Mouse (Mus musculus): ENCODE measurements around the gene Ablim1. TPM values are rescaled to one million over a fixed set of nuclear protein-coding genes. Genes with fewer than 3 reads are reported as not detected.

Gene Ablim1
- polyA plus RNA-seq, 1 experiment: 110 TPM

GRCm38 (mm10) chr19:57079606-57079981, 235.1 kb downstream of the Ablim1 start:
- DNase-seq: peak in 1 of 2 experiments; percentile 13
- Histone ChIP-seq H3K4me3 (replicated peaks; ENCODE audit: insufficient read depth, low read depth, low read length) (no peak overlapping the region), H3K27ac (ENCODE audit: insufficient read depth, low read length) (no peak overlapping the region), H3K27me3 (ENCODE audit: control insufficient read depth, insufficient read depth, low read length) (no peaks in the 10 kb centered on the region), H3K4me1 (ENCODE audit: control insufficient read depth, insufficient read depth, low read length) (peaks cover 42% of the 10 kb centered on the region)
- TF ChIP-seq POLR2A (IDR thresholded peaks at IDR 0.05; ENCODE audit: borderline replicate concordance, insufficient read depth, low read length): no peak
- no peak for TF ChIP-seq CTCF (IDR thresholded peaks at IDR 0.05; ENCODE audit: borderline replicate concordance, insufficient read depth, low read depth, low read length)
- WGBS: 68% methylated on average over 3 of the region's 3 CpGs

- DNase-seq: peak; percentile 21 to 48
- H3K27me3 ChIP-seq (ENCODE audit: control insufficient read depth, insufficient read depth, low read length): no peaks in the 10 kb centered on the region
- peaks cover 39% of the 10 kb centered on the region for H3K4me1 ChIP-seq (ENCODE audit: control insufficient read depth, insufficient read depth, low read length)
- H3K4me3 ChIP-seq (replicated peaks; ENCODE audit: insufficient read depth, low read depth, low read length): no peak overlapping the region
- TF ChIP-seq CTCF (IDR thresholded peaks at IDR 0.05; ENCODE audit: borderline replicate concordance, insufficient read depth, low read depth, low read length) (no peak), POLR2A (IDR thresholded peaks at IDR 0.05; ENCODE audit: borderline replicate concordance, insufficient read depth, low read length) (no peak)
- peak overlapping the region; percentile 6; the same call in 1 of the 2 replicates for H3K27ac ChIP-seq (ENCODE audit: insufficient read depth, low read length)
- WGBS: 31% methylated on average over 10 of the region's 10 CpGs
These were observed 235.7 kb downstream of the Ablim1 start for GRCm38 (mm10) chr19:57078867-57079605.

- peak; percentile 58 to 68 for DNase-seq
- 28% methylated on average over 13 of the region's 13 CpGs for WGBS
- Histone ChIP-seq H3K27ac (ENCODE audit: insufficient read depth, low read length) (peak overlapping the region; percentile 6), H3K27me3 (ENCODE audit: control insufficient read depth, insufficient read depth, low read length) (no peaks in the 10 kb centered on the region), H3K4me3 (replicated peaks; ENCODE audit: insufficient read depth, low read depth, low read length) (no peak overlapping the region), H3K4me1 (ENCODE audit: control insufficient read depth, insufficient read depth, low read length) (peaks cover 29% of the 10 kb centered on the region)
- TF ChIP-seq CTCF (IDR thresholded peaks at IDR 0.05; ENCODE audit: borderline replicate concordance, insufficient read depth, low read depth, low read length) (no peak), POLR2A (IDR thresholded peaks at IDR 0.05; ENCODE audit: borderline replicate concordance, insufficient read depth, low read length) (no peak)
These were observed 236.7 kb downstream of the Ablim1 start for GRCm38 (mm10) chr19:57077826-57078699.

- peaks cover 16% of the 10 kb centered on the region for H3K4me1 ChIP-seq (ENCODE audit: control insufficient read depth, insufficient read depth, low read length)
- H3K27ac ChIP-seq (ENCODE audit: insufficient read depth, low read length): no peak overlapping the region
- no peaks in the 10 kb centered on the region for H3K27me3 ChIP-seq (ENCODE audit: control insufficient read depth, insufficient read depth, low read length)
- no peak for DNase-seq
- TF ChIP-seq POLR2A (IDR thresholded peaks at IDR 0.05; ENCODE audit: borderline replicate concordance, insufficient read depth, low read length) (no peak), CTCF (IDR thresholded peaks at IDR 0.05; ENCODE audit: borderline replicate concordance, insufficient read depth, low read depth, low read length) (no peak)
- WGBS: 91% methylated on average over 4 of the region's 4 CpGs
- no peak overlapping the region for H3K4me3 ChIP-seq (replicated peaks; ENCODE audit: insufficient read depth, low read depth, low read length)
These were observed 241.3 kb downstream of the Ablim1 start for GRCm38 (mm10) chr19:57073450-57073849.

- no peak overlapping the region for H3K27ac ChIP-seq (ENCODE audit: insufficient read depth, low read length)
- TF ChIP-seq CTCF (IDR thresholded peaks at IDR 0.05; ENCODE audit: borderline replicate concordance, insufficient read depth, low read depth, low read length): no peak
- TF ChIP-seq POLR2A (IDR thresholded peaks at IDR 0.05; ENCODE audit: borderline replicate concordance, insufficient read depth, low read length): no peak
- H3K27me3 ChIP-seq (ENCODE audit: control insufficient read depth, insufficient read depth, low read length): no peaks in the 10 kb centered on the region
- DNase-seq: no peak
- WGBS: 83% methylated on average over 3 of the region's 3 CpGs
- H3K4me1 ChIP-seq (ENCODE audit: control insufficient read depth, insufficient read depth, low read length): peaks cover 12% of the 10 kb centered on the region; the same call in 1 of the 2 replicates
- H3K4me3 ChIP-seq (replicated peaks; ENCODE audit: insufficient read depth, low read depth, low read length): no peak overlapping the region
These were observed 242.0 kb downstream of the Ablim1 start for GRCm38 (mm10) chr19:57072756-57073155.

GRCm38 (mm10) chr19:57067108-57067613, 247.6 kb downstream of the Ablim1 start:
- TF ChIP-seq CTCF (IDR thresholded peaks at IDR 0.05; ENCODE audit: borderline replicate concordance, insufficient read depth, low read depth, low read length): no peak
- no peak for TF ChIP-seq POLR2A (IDR thresholded peaks at IDR 0.05; ENCODE audit: borderline replicate concordance, insufficient read depth, low read length)
- peaks cover 6% of the 10 kb centered on the region; the same call in 1 of the 2 replicates for H3K4me1 ChIP-seq (ENCODE audit: control insufficient read depth, insufficient read depth, low read length)
- DNase-seq: no peak
- WGBS: 72% methylated on average over 9 of the region's 9 CpGs
- H3K27ac ChIP-seq (ENCODE audit: insufficient read depth, low read length): no peak overlapping the region
- no peak overlapping the region for H3K4me3 ChIP-seq (replicated peaks; ENCODE audit: insufficient read depth, low read depth, low read length)
- H3K27me3 ChIP-seq (ENCODE audit: control insufficient read depth, insufficient read depth, low read length): no peaks in the 10 kb centered on the region

- peaks cover 6% of the 10 kb centered on the region; the same call in 1 of the 2 replicates for H3K4me1 ChIP-seq (ENCODE audit: control insufficient read depth, insufficient read depth, low read length)
- no peaks in the 10 kb centered on the region for H3K27me3 ChIP-seq (ENCODE audit: control insufficient read depth, insufficient read depth, low read length)
- peak; percentile 72 to 78 for DNase-seq
- 31% methylated on average over 3 of the region's 3 CpGs for WGBS
- no peak overlapping the region for H3K27ac ChIP-seq (ENCODE audit: insufficient read depth, low read length)
- TF ChIP-seq POLR2A (IDR thresholded peaks at IDR 0.05; ENCODE audit: borderline replicate concordance, insufficient read depth, low read length) (no peak), CTCF (IDR thresholded peaks at IDR 0.05; ENCODE audit: borderline replicate concordance, insufficient read depth, low read depth, low read length) (peak; percentile 80)
- no peak overlapping the region for H3K4me3 ChIP-seq (replicated peaks; ENCODE audit: insufficient read depth, low read depth, low read length)
These were observed 248.4 kb downstream of the Ablim1 start for GRCm38 (mm10) chr19:57066313-57066712.

All from cerebellum, adult 2 months (tissue).